Mouse (Mus musculus): Measurements from ENCODE around the gene Runx2. TPM values are rescaled to one million over a fixed set of nuclear protein-coding genes. Genes with fewer than 3 reads are reported as not detected.

Runx2 gene
- total RNA-seq, 2 experiments from 2014 or later, result 3.2 to 15.0 TPM

DNA sequence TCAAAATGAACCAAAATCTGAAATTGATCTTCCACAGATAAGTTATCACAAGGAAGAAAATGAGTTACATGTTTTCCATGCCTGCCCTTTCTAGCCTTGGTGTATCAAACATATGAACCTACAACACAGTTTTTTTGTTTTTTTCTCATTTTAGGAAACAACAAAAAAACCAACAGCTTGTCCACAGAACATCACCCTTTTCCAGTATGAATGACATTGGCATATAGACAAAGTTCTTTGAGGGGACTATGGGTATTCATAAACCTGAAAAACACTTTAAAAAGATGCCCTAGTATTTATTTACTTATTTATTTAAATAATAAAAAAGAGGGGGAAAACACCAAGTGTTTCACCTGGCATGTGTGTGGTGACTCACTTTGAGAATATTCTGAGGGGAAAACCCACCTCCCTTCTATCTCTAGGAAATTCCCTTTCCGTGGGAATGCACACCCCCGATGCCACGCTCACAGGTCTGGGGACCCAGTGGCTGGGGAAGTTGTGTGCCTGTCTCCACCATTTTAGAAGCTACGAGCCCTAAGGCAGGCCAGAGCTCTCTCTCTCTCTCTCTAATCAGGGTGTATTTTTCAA lies 249.9 kb downstream of the Runx2 start:
- ATAC-seq (replicated peaks; ENCODE audit: low FRiP score, poor library complexity, severe bottlenecking), result no peak

DNA sequence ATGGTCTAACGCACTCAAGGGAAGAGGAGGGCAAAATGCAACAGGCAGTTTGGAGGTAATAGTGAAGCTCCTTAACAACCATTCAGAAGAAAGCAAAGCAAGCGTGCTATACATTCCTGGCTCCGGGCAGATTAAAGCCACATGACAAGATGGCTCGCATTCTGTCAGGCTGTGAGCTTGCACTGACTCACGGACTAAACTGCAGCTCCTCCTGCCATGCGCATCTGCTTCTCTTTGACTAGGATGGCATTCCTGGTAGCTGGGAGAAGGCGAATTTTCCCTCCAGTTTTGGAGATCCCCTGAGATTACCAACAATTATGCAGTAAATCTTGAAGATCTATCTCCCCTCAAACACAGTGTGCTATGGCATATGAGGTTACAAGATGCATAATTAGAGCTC lies 254.6 kb downstream of the Runx2 start:
- no peak for ATAC-seq (replicated peaks; ENCODE audit: low FRiP score, poor library complexity, severe bottlenecking)

DNA sequence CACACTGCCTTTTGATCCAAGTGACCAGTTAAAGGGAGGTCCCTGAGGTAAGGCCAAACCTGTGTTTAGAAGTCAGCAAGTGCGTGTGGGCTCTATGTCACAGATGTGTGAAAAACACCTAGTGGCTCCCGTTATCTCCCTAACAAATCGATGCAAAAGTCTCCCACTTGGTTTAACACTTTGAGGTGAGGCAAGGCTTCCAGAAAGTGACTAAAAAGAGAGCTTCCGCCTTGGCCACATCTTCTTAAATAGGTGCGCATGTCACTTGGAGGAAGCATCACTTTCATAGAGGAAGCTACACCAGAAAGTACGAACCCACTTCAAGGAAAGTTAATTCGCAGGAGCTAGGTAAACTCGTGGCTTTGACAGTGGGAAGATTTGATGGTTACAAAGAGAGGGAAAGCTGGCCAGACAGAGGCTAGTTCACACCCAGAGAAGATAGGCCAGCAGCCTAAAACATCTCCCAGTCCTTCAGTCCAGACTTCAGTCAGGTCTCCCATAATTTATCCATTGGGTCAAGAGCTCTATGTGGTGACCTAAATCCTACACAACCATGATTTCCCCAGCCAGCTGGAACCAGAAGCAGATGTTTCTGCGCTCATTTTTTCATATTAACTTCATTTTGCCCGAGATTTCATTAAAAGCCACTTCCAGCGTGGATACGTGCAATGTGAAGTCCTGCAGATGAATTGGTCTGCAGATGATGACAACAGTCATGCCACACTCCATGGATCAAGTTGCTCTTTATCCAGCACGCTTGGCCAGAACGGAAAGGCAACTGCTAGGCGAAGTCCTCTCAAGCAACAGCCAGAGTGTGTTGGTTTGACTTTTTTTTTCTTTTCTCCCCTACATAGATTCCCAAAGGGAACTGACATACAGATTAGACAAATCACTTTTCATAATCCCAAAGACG lies 257.1 kb downstream of the Runx2 start:
- no peak for ATAC-seq (replicated peaks; ENCODE audit: low FRiP score, poor library complexity, severe bottlenecking)

DNA sequence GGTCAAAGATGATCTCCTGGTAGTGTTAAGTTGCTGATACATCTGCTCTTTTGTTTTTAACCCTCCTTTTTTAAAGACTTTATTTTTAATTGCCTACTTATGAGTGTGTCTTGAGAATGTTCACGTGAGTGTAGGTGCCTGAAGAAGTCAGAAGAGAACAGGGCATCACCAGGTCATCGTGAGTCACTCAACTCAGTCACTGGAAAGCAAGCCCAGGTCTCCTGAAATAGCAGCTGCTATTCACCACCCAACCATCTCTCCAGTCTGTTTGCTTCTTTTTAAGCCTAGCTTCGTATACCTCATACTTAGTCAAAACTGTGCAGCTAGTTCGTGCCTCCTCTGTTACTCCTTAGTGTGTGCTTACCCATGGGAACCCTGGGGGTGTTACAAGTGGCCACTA lies 259.7 kb downstream of the Runx2 start:
- no peak for ATAC-seq (replicated peaks; ENCODE audit: low FRiP score, poor library complexity, severe bottlenecking)

DNA sequence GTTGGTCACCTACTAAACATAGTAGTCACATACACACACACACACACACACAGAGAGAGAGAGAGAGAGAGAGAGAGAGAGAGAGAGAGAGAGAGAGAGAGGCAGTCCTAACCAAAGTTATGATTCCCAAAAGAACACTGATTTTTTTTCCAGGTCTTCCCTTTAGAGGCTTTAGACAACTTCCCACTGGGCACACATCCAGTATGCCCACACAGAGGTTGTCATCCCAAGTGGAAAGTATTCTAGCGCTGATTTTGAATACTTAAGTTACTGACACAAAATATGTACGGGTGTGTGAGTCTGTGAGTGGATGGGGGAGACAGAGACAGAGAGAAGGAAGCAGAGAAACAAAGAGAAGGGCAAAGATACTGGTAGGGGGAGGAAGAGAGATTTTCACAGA lies 265.0 kb downstream of the Runx2 start:
- no peak for ATAC-seq (replicated peaks; ENCODE audit: low FRiP score, poor library complexity, severe bottlenecking)

DNA sequence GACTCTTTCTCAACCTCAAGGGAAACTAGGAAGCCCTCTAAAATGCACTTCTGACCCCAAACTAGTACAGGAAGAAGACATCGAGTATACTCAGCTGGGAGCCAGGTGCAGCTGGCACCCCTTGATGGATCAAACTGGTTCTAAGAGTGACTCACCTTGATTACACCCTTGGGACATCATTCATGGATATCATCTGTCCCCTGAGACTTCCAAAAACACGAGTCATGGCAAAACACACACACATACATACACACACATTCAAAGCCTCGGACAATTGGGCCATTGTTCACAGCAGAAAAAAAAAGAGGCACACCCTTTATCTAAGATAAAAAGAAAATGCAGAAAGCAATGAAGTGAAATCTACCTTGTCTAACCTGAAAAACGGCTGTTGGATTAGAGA lies 266.7 kb downstream of the Runx2 start:
- no peak for ATAC-seq (replicated peaks; ENCODE audit: low FRiP score, poor library complexity, severe bottlenecking)

DNA sequence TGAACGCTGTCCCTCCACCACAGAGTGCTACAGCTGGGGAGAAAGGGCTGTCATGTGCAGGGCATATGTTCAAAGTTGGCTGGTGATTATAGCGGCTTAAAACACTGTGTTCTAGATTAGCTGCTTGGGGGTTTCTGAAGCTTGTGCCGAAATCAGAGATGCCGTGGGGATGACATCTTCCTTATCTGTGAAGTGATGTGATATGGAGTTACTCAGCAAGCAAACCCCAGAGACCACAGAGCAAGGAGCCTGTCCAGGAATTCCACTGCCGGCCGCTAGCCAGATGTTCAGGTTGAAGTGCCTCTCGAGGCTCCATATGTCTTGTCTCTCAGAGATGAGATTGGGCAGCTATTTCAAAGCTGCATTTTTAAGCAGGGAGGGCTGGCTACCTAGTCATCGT lies 267.8 kb downstream of the Runx2 start:
- ATAC-seq (replicated peaks; ENCODE audit: low FRiP score, poor library complexity, severe bottlenecking), result no peak

DNA sequence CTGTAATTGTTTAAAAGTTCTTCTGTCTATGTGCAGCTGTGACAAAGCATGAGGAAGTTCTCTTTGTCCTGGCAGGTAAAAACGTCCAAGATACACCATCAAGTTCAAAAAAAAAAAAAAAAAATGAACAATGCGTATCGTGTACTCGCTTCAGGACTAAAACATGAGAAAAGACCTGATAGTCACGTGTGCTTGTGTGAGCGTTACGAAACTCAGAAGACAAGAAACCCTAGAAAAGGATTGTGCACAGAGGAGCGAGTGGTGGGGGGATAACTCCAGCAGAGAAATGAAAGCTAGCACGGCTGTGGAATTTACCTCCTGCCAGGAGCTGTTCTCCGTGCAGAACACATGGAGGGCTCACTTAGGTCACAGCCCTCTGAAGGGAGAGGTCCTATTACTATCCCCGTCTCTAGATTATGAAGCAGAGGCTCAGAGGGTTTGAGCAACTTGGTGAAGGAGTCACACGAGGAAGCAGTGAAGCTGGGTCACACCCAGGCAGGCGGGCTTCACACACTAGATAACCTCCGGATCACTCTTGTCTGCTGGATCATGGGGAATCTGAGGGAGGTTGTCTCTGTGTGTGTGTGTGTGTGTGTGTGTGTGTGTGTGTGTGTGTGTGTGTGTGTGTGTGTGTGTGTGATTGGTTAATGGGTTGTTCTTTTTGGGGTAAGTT lies 269.3 kb downstream of the Runx2 start:
- ATAC-seq (replicated peaks; ENCODE audit: low FRiP score, poor library complexity, severe bottlenecking), result no peak

DNA sequence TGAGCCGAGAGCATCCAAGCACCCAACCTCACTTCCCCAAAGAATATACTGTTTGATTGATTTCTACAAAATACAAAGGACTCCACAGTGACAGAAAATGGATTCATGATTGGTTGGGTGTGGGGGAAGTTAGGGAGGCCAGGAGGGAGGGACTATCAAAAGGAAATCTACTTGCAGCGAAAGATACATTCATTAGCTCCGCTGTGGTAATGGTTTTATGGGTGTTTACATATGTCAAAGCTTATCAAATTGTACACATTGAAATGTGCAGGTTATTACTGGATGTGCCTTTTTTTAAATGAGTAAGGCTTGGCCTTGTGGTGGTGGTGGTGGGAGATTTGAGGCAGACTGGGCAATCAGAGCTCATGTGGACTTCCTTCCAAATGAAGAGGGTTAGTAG lies 271.9 kb downstream of the Runx2 start:
- no peak for ATAC-seq (replicated peaks; ENCODE audit: low FRiP score, poor library complexity, severe bottlenecking)

DNA sequence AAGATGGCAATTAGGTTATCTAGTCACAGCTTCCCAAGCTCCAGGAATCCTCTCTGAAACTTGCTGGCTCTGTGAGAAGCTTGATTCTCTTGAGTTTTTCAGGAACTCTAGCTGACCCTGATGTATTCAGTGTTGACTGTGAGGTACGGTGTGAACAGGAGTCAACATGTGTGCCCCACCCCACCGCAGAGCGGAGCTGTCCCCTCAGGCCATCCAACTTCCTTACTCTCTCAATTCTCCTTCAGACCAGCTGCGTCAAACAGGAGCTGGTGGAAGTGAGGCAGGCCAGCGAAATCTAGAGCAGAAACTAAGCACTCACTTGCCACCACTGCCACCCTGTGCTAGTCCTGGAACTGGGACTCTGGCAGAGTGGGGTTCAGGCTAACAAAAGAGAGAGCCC lies 273.9 kb downstream of the Runx2 start:
- ATAC-seq (replicated peaks; ENCODE audit: low FRiP score, poor library complexity, severe bottlenecking), result no peak

DNA sequence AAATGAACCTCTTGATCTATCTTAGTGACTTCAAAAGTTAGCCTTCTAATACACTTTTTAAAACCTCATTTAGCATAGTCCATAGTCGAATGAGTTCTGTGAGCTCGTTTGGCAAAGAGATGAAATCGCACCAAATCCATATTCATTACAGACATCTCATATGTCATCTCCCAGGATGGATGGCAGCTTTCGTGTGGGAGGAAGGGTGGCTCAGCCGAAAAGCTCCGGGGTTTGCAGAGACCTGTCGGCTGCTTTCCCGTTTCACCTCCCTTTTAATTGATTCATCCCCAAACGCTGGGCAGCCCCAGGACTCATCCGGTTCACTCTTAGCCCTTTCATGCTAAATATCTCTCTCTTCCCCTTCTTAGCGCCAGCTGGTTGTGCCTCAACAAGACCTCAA lies 275.7 kb downstream of the Runx2 start:
- no peak for ATAC-seq (replicated peaks; ENCODE audit: low FRiP score, poor library complexity, severe bottlenecking)

DNA sequence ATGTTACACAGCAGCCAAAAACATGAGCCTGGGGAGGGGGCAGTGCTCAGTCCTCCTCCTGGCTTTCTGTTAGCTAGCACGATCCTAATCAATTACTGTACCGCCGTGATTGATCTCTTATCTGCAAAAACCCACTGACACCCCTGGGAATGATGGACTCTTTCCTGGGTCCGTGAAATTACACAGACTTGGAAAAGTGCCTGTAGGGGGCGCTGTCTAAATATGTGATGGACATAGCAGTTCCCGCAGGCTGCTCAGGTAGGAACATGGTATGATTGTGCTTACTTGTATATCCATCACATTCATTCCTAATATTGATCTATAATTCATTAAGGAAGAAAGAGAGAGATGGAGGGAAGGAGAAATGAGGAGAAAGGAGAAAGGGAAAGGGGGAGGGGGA lies 284.6 kb downstream of the Runx2 start:
- no peak for ATAC-seq (replicated peaks; ENCODE audit: low FRiP score, poor library complexity, severe bottlenecking)

DNA sequence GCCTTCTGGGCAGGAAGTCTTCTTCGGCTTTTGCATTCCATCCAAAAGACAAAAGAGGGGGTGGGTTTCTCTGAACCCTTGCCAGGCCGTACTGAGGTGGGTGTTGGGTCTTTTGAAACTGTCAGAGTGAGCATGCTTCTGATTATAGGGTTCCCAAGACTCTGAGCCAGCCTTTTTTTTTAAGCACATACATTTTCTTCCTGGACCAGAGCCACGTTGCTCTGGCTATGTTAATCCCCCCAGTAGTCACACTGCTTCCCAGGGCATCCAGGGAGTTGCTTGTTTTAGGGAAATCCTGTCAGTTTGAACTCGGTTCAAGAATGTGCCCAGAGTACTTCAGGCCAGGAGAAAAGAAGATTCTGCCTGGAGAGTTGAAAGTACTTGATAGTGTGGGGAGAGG lies 286.0 kb downstream of the Runx2 start:
- no peak for ATAC-seq (replicated peaks; ENCODE audit: low FRiP score, poor library complexity, severe bottlenecking)

DNA sequence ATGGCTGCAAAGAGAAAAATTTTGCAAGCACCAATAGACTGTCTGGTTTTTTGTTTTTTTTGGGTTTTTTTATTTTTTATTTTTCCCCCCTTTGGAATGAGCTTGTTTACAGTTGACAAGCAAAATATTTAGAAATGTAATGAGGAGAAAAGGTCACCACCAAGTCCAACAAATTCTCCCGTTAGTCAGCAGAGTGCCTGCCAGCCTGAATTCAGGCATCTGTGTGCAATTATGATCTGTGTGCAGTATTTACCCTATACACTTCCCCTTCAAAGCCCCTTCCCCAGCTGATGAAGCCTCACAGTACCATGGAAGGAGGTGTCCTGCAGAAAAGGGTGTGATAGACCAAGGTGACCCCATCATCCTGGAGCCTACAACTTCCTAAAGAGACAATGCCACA lies 290.5 kb downstream of the Runx2 start:
- no peak for ATAC-seq (replicated peaks; ENCODE audit: low FRiP score, poor library complexity, severe bottlenecking)

DNA sequence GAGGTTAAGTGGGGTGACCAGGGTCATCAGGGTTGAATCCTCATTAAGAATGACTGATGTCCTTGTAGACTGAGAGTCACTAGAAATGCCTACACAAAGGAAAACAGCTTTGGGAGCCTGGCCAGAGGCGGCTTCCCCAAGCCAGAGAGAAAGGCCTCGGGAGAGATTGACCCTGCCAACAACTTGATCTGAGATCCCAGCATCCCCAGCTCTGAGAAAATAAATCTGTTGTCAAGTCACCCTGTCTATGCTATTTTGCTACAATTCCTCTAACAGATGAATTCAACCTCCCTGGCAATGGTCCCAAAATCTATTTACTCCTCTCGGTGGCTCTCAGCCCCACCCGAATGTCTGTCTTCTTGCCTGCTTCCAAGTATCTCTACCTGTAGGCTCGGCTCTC lies 291.7 kb downstream of the Runx2 start:
- ATAC-seq (replicated peaks; ENCODE audit: low FRiP score, poor library complexity, severe bottlenecking), result no peak

DNA sequence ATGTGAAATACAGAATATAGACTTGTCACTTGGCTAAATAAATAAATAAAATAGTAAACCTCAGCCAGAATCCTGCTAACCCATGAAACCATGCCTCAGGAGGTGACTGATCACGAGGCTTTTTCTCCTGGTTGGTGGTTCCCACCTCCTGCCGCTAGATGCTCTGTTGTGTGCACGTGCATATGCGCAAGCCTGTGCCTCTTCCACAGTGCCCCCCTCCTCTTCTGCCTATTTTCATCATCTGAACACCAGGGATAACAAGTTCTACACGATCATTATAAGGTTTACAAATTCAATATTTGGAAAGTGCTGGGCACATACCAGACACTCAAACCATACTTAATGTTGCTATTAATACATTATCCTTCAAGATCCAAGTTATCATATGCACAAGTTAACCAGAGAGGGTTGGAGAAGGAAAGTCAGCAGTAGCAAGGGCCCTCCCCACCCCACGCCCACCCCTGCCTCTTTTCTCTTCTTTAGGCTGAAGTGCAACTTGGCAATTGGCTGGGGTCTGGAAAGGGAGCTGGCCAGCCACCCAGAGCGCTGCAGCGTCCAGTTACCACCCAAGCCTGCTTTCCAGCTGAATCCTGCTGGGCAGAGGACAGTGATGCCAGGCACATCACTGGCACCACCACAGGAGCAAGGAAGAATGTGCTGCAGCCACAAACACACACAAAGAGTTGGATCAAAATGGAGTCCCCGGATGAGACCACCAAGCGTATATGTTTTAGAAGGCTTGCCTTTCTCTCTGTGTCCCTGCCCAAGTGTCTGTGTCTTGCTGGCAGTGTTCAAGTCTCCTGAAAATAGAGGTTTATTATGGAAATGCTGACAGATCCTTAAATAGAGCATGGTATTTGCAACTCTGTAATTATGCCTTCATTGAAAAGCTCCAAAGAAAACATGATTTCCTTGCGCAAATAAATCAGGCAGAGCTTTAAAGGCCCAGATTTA lies 294.2 kb downstream of the Runx2 start:
- no peak for ATAC-seq (replicated peaks; ENCODE audit: low FRiP score, poor library complexity, severe bottlenecking)

DNA sequence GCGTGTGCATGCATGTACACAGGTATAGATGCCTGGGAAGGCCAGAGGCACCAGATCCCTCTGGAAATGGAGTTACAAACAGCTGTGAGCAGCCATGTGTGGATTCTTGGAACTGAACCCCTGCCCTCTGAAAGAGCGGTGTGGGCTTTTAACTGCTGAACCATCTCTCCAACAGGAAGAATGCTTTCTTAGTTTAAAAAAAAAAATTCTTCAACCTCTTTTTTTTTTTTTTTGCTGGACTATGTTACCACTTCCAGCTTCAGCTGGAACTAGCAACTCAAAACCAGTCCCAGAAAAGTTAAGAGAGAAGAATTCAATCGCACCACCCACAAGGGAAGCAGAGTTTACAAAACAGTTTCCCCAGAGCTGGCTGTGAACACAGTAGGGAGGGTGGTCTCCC lies 295.2 kb downstream of the Runx2 start:
- no peak for ATAC-seq (replicated peaks; ENCODE audit: low FRiP score, poor library complexity, severe bottlenecking)

DNA sequence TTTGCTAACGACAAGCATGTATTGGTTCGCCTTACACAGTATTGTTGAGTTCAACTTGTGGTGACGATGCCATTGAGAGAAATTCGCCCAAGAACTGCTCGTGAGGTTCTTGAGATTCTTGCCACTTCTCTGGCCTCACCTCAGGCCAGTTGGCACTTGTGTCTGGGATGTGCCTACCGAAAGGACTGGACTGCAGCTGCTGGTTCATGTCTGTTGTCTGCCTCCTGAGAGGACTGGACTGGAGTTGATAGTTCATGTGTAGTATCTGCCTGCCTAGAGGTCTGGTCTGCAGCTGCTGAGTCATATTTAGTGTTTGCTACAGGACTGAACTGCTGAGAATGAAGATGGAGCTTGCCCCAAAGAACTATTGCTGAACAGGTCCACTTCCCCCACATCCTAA lies 296.4 kb downstream of the Runx2 start:
- no peak for ATAC-seq (replicated peaks; ENCODE audit: low FRiP score, poor library complexity, severe bottlenecking)

DNA sequence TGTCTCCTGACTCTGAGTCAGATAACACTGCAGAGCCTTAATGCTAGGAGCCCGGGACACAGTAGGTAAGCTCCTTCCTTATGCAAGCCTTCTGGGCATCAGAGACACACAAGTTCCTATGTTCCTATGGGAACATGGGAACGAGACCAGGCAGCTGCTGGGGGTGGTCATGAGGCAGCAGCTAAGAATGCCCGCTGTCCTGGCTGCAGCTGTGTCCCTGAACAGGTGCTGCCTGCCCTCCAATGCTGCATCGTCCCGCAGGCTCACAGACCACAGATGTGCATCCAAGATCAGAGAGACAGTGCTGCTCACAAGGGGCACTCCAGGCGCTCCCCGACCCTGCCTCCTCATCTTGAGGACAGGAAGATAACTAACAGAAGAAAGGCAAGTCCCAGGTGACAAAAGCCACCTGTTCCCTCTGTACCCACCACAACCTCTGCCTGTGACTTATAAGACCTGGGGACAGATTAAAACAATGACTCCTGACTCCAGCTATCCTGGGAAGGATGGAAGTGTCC lies 306.3 kb downstream of the Runx2 start:
- no peak for ATAC-seq (replicated peaks; ENCODE audit: low FRiP score, poor library complexity, severe bottlenecking)

DNA sequence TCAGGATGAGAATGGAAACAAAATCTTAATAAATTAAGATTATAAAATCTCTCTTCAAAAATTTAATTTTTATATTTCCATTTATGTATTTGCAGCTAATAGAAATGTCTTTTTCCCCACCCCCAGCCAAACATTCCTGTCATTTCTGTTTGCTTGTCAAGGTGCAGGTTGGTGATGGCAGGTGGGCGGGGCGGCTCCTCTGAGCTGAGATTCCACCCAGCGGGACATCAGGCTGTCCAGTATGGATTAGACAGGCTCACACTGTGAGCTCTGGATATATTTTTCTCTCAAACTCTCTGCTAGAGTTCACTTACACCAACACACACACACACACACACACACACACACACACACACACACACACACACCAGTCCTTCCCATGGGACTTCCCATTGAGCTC lies 306.9 kb downstream of the Runx2 start:
- no peak for ATAC-seq (replicated peaks; ENCODE audit: low FRiP score, poor library complexity, severe bottlenecking)

Data from erythroblast, adult 5-6 weeks (primary cell).